Mouse (Mus musculus): Measurements from ENCODE around the gene Muc1. TPM values are rescaled to one million over a fixed set of nuclear protein-coding genes. Genes with fewer than 3 reads are reported as not detected.
A peak's percentile ranks its signal among the peaks of the same experiment; 100 is the strongest.

Muc1 gene
- total RNA-seq, 2 experiments from 2014 or later = 0.40 to 2.1 TPM

- DNase-seq = no peak
Observed at GRCm38 (mm10) chr3:89236516-89236915, 7.7 kb downstream of the Muc1 start.

GRCm38 (mm10) chr3:89237682-89238081, 8.8 kb downstream of the Muc1 start:
- no peak for DNase-seq

GRCm38 (mm10) chr3:89238494-89238893, 9.6 kb downstream of the Muc1 start:
- no peak for DNase-seq

GRCm38 (mm10) chr3:89242331-89242895, 13.6 kb downstream of the Muc1 start:
- DNase-seq = peak; percentile 60 to 68

- DNase-seq = peak in 1 of 2 experiments; percentile 40
Observed at GRCm38 (mm10) chr3:89243609-89244008, 14.8 kb downstream of the Muc1 start.

- no peak for DNase-seq
Observed at GRCm38 (mm10) chr3:89244158-89244981, 15.5 kb downstream of the Muc1 start.

- DNase-seq = peak in 1 of 2 experiments; percentile 37
Observed at GRCm38 (mm10) chr3:89244982-89245687, 16.3 kb downstream of the Muc1 start.

- DNase-seq = peak; percentile 54 to 57
Observed at GRCm38 (mm10) chr3:89245688-89246171, 16.9 kb downstream of the Muc1 start, which contains the start of gene Krtcap2. Gene Krtcap2 (plus strand): TSS chr3:89245966.

- peak; percentile 93 to 94 for DNase-seq
Observed at GRCm38 (mm10) chr3:89246261-89247100, 17.6 kb downstream of the Muc1 start, which contains the start of gene Trim46. Gene Trim46 (minus strand): TSS chr3:89246309.

- DNase-seq = no peak
Observed at GRCm38 (mm10) chr3:89247466-89247865, 18.6 kb downstream of the Muc1 start.

- peak; percentile 82 to 83 for DNase-seq
Observed at GRCm38 (mm10) chr3:89250435-89251040, 21.7 kb downstream of the Muc1 start.

- DNase-seq = peak; percentile 80 to 91
Observed at GRCm38 (mm10) chr3:89251365-89251895, 22.6 kb downstream of the Muc1 start.

GRCm38 (mm10) chr3:89254994-89255393, 26.1 kb downstream of the Muc1 start:
- no peak for DNase-seq

- DNase-seq = peak in 1 of 2 experiments; percentile 66
Observed at GRCm38 (mm10) chr3:89256177-89256576, 27.3 kb downstream of the Muc1 start.

GRCm38 (mm10) chr3:89259076-89259475, 30.2 kb downstream of the Muc1 start, which contains the start of gene Dpm3:
Gene Dpm3 (plus strand): TSS chr3:89259358.
- no peak for DNase-seq

- DNase-seq = no peak
Observed at GRCm38 (mm10) chr3:89260211-89260610, 31.4 kb downstream of the Muc1 start.

- peak; percentile 55 to 82 for DNase-seq
Observed at GRCm38 (mm10) chr3:89262417-89262816, 33.6 kb downstream of the Muc1 start.

- DNase-seq = peak; percentile 87 to 88
Observed at GRCm38 (mm10) chr3:89266439-89266893, 37.6 kb downstream of the Muc1 start.

GRCm38 (mm10) chr3:89268916-89269315, 40.1 kb downstream of the Muc1 start:
- no peak for DNase-seq

GRCm38 (mm10) chr3:89270051-89270755, 41.3 kb downstream of the Muc1 start, which contains the start of gene Slc50a1:
Gene Slc50a1 (minus strand): TSS chr3:89270570.
- DNase-seq = peak; percentile 94

Measured in heart, adult 18-20 months (tissue).